Mouse (Mus musculus) kidney, adult 2 months (tissue): ENCODE results near the gene Aplp1. TPM values are rescaled to one million over a fixed set of nuclear protein-coding genes. Genes with fewer than 3 reads are reported as not detected.

Experiments used
- DNase-seq: peaks from one replicate; pipeline ENCODE4 v3.0.0; 2021
- H3K27ac ChIP-seq: fragments of 200-500 bp; 2 replicates; pipeline ENCODE4 v1.5.1; 2012; ENCODE audit warnings: low read depth, low read length, control low read depth, inconsistent platforms; ENCODE audit not compliant: insufficient read depth
- H3K27me3 ChIP-seq: fragments of 200-500 bp; replicated peaks from 2 replicates; pipeline ENCODE4 v1.6.1; 2012; ENCODE audit warnings: mild to moderate bottlenecking, moderate library complexity, low read length, inconsistent platforms; ENCODE audit not compliant: control insufficient read depth, insufficient read depth
- H3K36me3 ChIP-seq: fragments of 200-500 bp; 2 replicates; pipeline ENCODE4 v1.6.1; 2012; ENCODE audit warnings: mild to moderate bottlenecking, moderate library complexity, low read length, inconsistent platforms; ENCODE audit not compliant: control insufficient read depth, insufficient read depth
- H3K4me1 ChIP-seq: fragments of 200-500 bp; 2 replicates; pipeline ENCODE4 v1.6.1; 2011; ENCODE audit warnings: low read length; ENCODE audit not compliant: control insufficient read depth, insufficient read depth
- H3K4me3 ChIP-seq: fragments of 200-500 bp; 2 replicates; pipeline ENCODE4 v1.5.1; 2011; ENCODE audit warnings: mild to moderate bottlenecking, low read depth, low read length, control low read depth; ENCODE audit not compliant: insufficient read depth
- CTCF ChIP-seq: fragments of 200-500 bp; conservative IDR thresholded peaks from 2 replicates; pipeline ENCODE4 v1.5.1; 2011; ENCODE audit warnings: low read depth, mild to moderate bottlenecking, control low read depth, low read length, moderate library complexity, mixed read lengths; ENCODE audit not compliant: insufficient read depth, insufficient read length
- POLR2A ChIP-seq: fragments of 200-500 bp; IDR thresholded peaks from one replicate; pipeline ENCODE4 v1.6.1; 2011; ENCODE audit warnings: low read depth, low read length, control low read depth
- WGBS: fragments of 180-500 bp; shearing (Covaris S2); methylation state at CpG from one replicate; pipeline ENCODE4 v1.1.7; 2018; 5-methylcytosine and 5-hydroxymethylcytosine counted together
- polyA plus RNA-seq: library from polyadenylated mRNA; depleted of rRNA; stranded (reverse); fragments of >200 nt; gene quantifications from 2 replicates; pipeline ENCODE4 v1.2.3, GENCODE M21; 2012; rRNA removed

Gene Aplp1
- 13.0 and 14.2 TPM in 2 replicates for polyA plus RNA-seq

DNA sequence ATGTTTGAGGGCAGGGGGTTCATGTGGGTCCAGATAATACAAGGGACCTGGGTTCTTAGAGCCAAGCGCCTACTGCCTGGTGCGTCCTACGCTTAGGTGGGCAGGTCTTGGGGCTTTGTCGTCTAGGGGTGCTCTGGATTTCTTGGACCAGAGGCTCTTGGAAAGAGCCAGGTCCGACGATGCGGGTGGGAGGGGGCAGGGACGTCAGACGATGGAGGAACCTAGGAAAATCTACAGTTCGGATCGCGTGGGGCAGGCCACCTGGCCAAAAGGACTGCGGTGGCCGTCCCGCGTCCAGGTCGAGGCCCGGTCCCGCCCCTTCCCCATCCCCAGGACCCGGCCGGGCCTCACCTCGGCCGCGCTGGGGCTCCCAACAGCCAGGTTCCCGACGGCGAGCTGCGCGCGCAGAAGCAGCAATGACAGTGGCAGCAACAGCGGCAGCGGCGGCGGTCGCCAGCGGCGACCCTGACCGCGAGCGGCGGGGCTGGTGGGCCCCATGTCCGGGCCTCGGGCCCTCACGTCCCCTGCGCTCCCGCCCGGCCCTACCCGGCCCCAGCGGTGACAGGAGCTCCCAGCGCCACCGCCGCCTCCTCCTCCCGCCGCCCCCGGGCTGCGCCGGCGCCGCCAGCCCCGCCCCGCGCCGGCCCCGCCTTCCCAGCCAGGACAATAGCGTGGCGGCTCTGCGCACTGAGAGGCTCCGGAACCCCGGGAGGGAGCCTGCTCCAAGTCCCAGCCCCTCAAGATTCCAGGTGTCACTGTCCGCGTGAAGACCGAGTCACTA is at the start of gene Aplp1:
Aplp1 (minus strand) TSS at position 565 of the 781 bp plus-strand sequence.
- DNase-seq = peak; percentile 65
- no peak within 1 kb of the TSS for H3K27ac ChIP-seq
- WGBS = under 1% methylated on average over 70 of the region's 72 CpGs
- peak within 1 kb of the TSS; percentile 47 for H3K4me3 ChIP-seq
- no peaks in the 10 kb centered on the region for H3K27me3 ChIP-seq
- no peaks in the 10 kb centered on the region for H3K36me3 ChIP-seq
- H3K4me1 ChIP-seq = no peaks in the 10 kb centered on the region
- TF ChIP-seq CTCF (no peak), POLR2A (no peak)

GRCm38 (mm10) chr7:30493401-30493931 is 48.1 kb upstream of the Aplp1 start, which contains the start of gene Prodh2:
Gene Prodh2, plus strand, starts transcription at chr7:30493622.
- no peaks in the 10 kb centered on the region for H3K4me1 ChIP-seq
- no peaks in the 10 kb centered on the region for H3K27me3 ChIP-seq
- H3K36me3 ChIP-seq = no peaks in the 10 kb centered on the region
- WGBS = 30% methylated on average over 11 of the region's 11 CpGs
- DNase-seq = peak; percentile 85
- peak within 1 kb of the TSS; percentile 50 for H3K4me3 ChIP-seq
- peak within 1 kb of the TSS; percentile 70 for H3K27ac ChIP-seq
- TF ChIP-seq CTCF = 0 out of 2 replicates have a peak, but pooled peaks have one; percentile 8
- no peak for TF ChIP-seq POLR2A

DNA sequence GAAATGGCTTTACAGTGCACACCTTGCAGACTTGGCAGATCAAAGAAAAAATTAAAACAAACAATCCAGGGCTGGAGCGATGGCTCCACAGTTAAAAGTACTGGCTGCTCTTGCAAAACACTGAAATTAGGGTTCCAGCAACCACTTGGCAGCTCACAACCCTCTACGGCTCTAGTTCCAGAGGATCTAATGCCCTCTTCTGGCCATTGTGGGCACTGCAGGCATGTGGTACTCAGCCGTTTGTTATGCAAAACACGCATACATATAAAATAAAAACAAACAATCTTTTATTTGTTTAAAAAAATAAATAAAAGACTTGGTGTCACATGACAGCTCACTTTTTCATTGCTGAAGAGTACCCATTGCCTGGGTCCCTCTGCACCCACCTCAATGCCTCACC is 47.4 kb upstream of the Aplp1 start:
- peak overlapping the region; percentile 53; the same call in 1 of the 2 replicates for H3K27ac ChIP-seq
- DNase-seq = peak; percentile 87

GRCm38 (mm10) chr7:30490957-30491307 is 45.6 kb upstream of the Aplp1 start:
- no peak overlapping the region for H3K27ac ChIP-seq
- no peaks in the 10 kb centered on the region for H3K27me3 ChIP-seq
- no peaks in the 10 kb centered on the region for H3K4me1 ChIP-seq
- WGBS = 19% methylated on average over 6 of the region's 6 CpGs
- H3K36me3 ChIP-seq = no peaks in the 10 kb centered on the region
- TF ChIP-seq CTCF (no peak), POLR2A (no peak)
- no peak for DNase-seq
- no peak overlapping the region for H3K4me3 ChIP-seq

More for the DNA sequence above, 47.4 kb upstream of the Aplp1 start:
- no peaks in the 10 kb centered on the region for H3K27me3 ChIP-seq
- H3K4me3 ChIP-seq = no peak overlapping the region
- H3K4me1 ChIP-seq = no peaks in the 10 kb centered on the region
- WGBS = 12% methylated on average over 4 of the region's 4 CpGs
- TF ChIP-seq CTCF = peak; percentile 85
- TF ChIP-seq POLR2A = no peak
- no peaks in the 10 kb centered on the region for H3K36me3 ChIP-seq

DNA sequence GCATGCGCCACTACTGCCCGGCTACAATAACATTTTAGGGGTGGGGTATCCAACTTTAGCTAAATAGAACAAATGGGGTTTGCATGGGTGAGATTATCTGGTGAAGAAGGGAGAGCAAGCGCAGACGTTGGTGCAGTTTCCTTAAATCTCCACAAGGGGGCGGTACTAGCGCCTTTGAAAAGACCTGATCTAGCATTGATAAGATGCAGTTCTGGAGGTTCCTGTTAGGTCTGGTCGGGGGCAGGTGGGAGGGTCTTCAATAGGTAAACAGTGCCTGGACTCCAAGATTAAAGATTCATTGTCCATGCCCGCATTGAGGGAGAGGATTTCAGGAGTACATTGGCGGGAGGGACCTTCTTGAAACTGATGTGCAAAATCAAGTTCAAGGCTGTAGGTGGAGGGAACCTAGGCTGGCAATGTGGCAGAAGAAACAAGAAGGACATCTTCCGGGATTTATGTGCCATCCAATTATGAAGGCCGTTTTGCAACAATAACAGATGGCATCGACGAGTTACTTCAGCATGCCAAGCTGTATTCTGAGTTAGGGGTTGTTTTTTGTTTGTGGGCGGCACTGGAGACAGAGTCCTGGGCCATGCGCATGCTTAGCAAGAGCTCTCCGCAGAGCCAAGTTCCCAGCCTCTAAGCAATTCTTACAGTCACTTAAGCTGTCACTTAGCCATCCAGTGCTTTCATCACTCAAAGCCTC is 45.1 kb upstream of the Aplp1 start:
- Histone ChIP-seq H3K27ac (no peak overlapping the region), H3K27me3 (no peaks in the 10 kb centered on the region), H3K4me1 (no peaks in the 10 kb centered on the region), H3K4me3 (no peak overlapping the region), H3K36me3 (no peaks in the 10 kb centered on the region)
- DNase-seq = peak; percentile 34
- WGBS = 30% methylated on average over 16 of the region's 16 CpGs
- TF ChIP-seq CTCF = peak; percentile 64
- TF ChIP-seq POLR2A = no peak

DNA sequence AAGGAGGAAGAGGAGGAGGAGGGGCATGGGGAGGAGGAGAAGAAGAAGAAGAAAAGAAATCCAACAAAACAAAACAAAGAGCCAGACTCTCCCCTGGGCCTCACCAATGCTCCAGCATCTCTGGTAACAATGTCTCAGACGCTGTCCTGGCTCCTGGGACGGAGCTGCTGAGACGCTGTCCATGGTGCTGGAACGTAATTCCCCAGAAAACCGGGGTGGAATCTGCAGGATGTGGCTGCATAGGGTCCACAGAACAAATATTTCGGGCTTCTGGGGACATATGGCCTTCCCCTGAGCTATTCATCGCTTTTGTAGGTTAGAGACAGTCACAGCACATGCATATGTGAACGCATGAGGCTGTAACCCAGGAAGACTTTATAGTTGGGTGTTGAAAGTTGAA is 38.9 kb upstream of the Aplp1 start:
- DNase-seq = peak; percentile 10
- WGBS = 16% methylated on average over 8 of the region's 8 CpGs
- no peaks in the 10 kb centered on the region for H3K36me3 ChIP-seq
- H3K4me3 ChIP-seq = no peak overlapping the region
- H3K27ac ChIP-seq = no peak overlapping the region
- H3K4me1 ChIP-seq = no peaks in the 10 kb centered on the region
- no peaks in the 10 kb centered on the region for H3K27me3 ChIP-seq
- TF ChIP-seq POLR2A (no peak), CTCF (no peak)
